Mouse (Mus musculus): ENCODE results near the gene Mlf2. TPM values are rescaled to one million over a fixed set of nuclear protein-coding genes. Genes with fewer than 3 reads are reported as not detected.

The Mlf2 gene
- total RNA-seq, 1 experiment: 196 TPM

- TF ChIP-seq MAFK (IDR thresholded peaks at IDR 0.05; ENCODE audit: insufficient read depth, low read depth, low read length) (0 out of 2 replicates have a peak, but pooled peaks have one; percentile 6), ZC3H11A (IDR thresholded peaks at IDR 0.05; ENCODE audit: borderline replicate concordance, low read depth, low read length) (no peak), HCFC1 (IDR thresholded peaks at IDR 0.05; ENCODE audit: borderline replicate concordance, insufficient read depth, low read length) (peak; percentile 55; the same call in 1 of the 2 replicates), CHD2 (IDR thresholded peaks at IDR 0.05; ENCODE audit: low read depth, low read length) (0 out of 2 replicates have a peak, but pooled peaks have one; percentile 51), ZNF384 (IDR thresholded peaks at IDR 0.05; ENCODE audit: low read depth, low read length) (no peak)
- Histone ChIP-seq H3K9ac (ENCODE audit: insufficient read depth, low read depth, low read length, poor library complexity, severe bottlenecking) (peak overlapping the region; percentile 48), H3K9me3 (ENCODE audit: control insufficient read depth, insufficient read depth, low read depth, low read length) (no peaks in the 10 kb centered on the region), H3K4me1 (ENCODE audit: control insufficient read depth in 2 of 2, insufficient read depth in 2 of 2, low read length in 2 of 2, poor library complexity in 1 of 2) (peaks cover 1 to 25% of the 10 kb centered on the region in 2 experiments; a peak in 2 of 4 replicates), H3K27ac (ENCODE audit: insufficient read depth, low read depth, low read length, poor library complexity, severe bottlenecking) (peak overlapping the region; percentile 86), H3K4me3 (ENCODE audit: insufficient read depth in 1 of 2, low read depth in 1 of 2, low read length in 2 of 2, poor library complexity in 1 of 2, severe bottlenecking in 1 of 2) (peak overlapping the region; percentile 49 to 66), H3K36me3 (ENCODE audit: control insufficient read depth, insufficient read depth, low read length, poor library complexity, severe bottlenecking) (no peaks in the 10 kb centered on the region)
- in situ Hi-C loops (cut with MboI; ENCODE audit: low sequenced_read_pairs in 2 of 2, unreplicated experiment in 2 of 2): no loop called here
- peak; percentile 92 for DNase-seq (ENCODE audit: low read depth, low spot score)
These were observed 27.5 kb upstream of the Mlf2 start for GRCm38 (mm10) chr6:124903580-124904151.

GRCm38 (mm10) chr6:124904161-124904981, 26.8 kb upstream of the Mlf2 start:
- DNase-seq (ENCODE audit: low read depth, low spot score): peak; percentile 72
- peak overlapping the region; percentile 53 to 66 for H3K4me3 ChIP-seq (ENCODE audit: insufficient read depth in 1 of 2, low read depth in 1 of 2, low read length in 2 of 2, poor library complexity in 1 of 2, severe bottlenecking in 1 of 2)
- peak overlapping the region; percentile 89 for H3K27ac ChIP-seq (ENCODE audit: insufficient read depth, low read depth, low read length, poor library complexity, severe bottlenecking)
- in situ Hi-C loops (cut with MboI; ENCODE audit: low sequenced_read_pairs in 2 of 2, unreplicated experiment in 2 of 2): no loop called here
- H3K9me3 ChIP-seq (ENCODE audit: control insufficient read depth, insufficient read depth, low read depth, low read length): no peaks in the 10 kb centered on the region
- H3K4me1 ChIP-seq (ENCODE audit: control insufficient read depth in 2 of 2, insufficient read depth in 2 of 2, low read length in 2 of 2, poor library complexity in 1 of 2): peaks cover 1 to 27% of the 10 kb centered on the region in 2 experiments; a peak in 2 of 4 replicates
- peak overlapping the region; percentile 75 for H3K9ac ChIP-seq (ENCODE audit: insufficient read depth, low read depth, low read length, poor library complexity, severe bottlenecking)
- H3K36me3 ChIP-seq (ENCODE audit: control insufficient read depth, insufficient read depth, low read length, poor library complexity, severe bottlenecking): no peaks in the 10 kb centered on the region
- no peak; the same call in 1 of the 2 replicates for TF ChIP-seq ZC3H11A (IDR thresholded peaks at IDR 0.05; ENCODE audit: borderline replicate concordance, low read depth, low read length)
- TF ChIP-seq ZNF384 (IDR thresholded peaks at IDR 0.05; ENCODE audit: low read depth, low read length): no peak
- TF ChIP-seq HCFC1 (IDR thresholded peaks at IDR 0.05; ENCODE audit: borderline replicate concordance, insufficient read depth, low read length): no peak; the same call in 1 of the 2 replicates
- TF ChIP-seq MAFK (IDR thresholded peaks at IDR 0.05; ENCODE audit: insufficient read depth, low read depth, low read length): 0 out of 2 replicates have a peak, but pooled peaks have one; percentile 1
- no peak for TF ChIP-seq CHD2 (IDR thresholded peaks at IDR 0.05; ENCODE audit: low read depth, low read length)

GRCm38 (mm10) chr6:124904991-124905860, 26.0 kb upstream of the Mlf2 start:
- TF ChIP-seq CHD2 (IDR thresholded peaks at IDR 0.05; ENCODE audit: low read depth, low read length): no peak
- TF ChIP-seq MAFK (IDR thresholded peaks at IDR 0.05; ENCODE audit: insufficient read depth, low read depth, low read length): no peak
- no peak for TF ChIP-seq HCFC1 (IDR thresholded peaks at IDR 0.05; ENCODE audit: borderline replicate concordance, insufficient read depth, low read length)
- no peak for TF ChIP-seq ZNF384 (IDR thresholded peaks at IDR 0.05; ENCODE audit: low read depth, low read length)
- no peak for TF ChIP-seq ZC3H11A (IDR thresholded peaks at IDR 0.05; ENCODE audit: borderline replicate concordance, low read depth, low read length)
- H3K27ac ChIP-seq (ENCODE audit: insufficient read depth, low read depth, low read length, poor library complexity, severe bottlenecking): peak overlapping the region; percentile 89
- peak overlapping the region; percentile 53 to 63 for H3K4me3 ChIP-seq (ENCODE audit: insufficient read depth in 1 of 2, low read depth in 1 of 2, low read length in 2 of 2, poor library complexity in 1 of 2, severe bottlenecking in 1 of 2)
- H3K4me1 ChIP-seq (ENCODE audit: control insufficient read depth in 2 of 2, insufficient read depth in 2 of 2, low read length in 2 of 2, poor library complexity in 1 of 2): peaks cover 1 to 25% of the 10 kb centered on the region in 2 experiments; a peak in 2 of 4 replicates
- peak overlapping the region; percentile 75; the same call in 1 of the 2 replicates for H3K9ac ChIP-seq (ENCODE audit: insufficient read depth, low read depth, low read length, poor library complexity, severe bottlenecking)
- DNase-seq (ENCODE audit: low read depth, low spot score): no peak
- H3K9me3 ChIP-seq (ENCODE audit: control insufficient read depth, insufficient read depth, low read depth, low read length): no peaks in the 10 kb centered on the region
- no peaks in the 10 kb centered on the region for H3K36me3 ChIP-seq (ENCODE audit: control insufficient read depth, insufficient read depth, low read length, poor library complexity, severe bottlenecking)
- in situ Hi-C loops (cut with MboI; ENCODE audit: low sequenced_read_pairs in 2 of 2, unreplicated experiment in 2 of 2): no loop called here

GRCm38 (mm10) chr6:124907767-124908166, 23.4 kb upstream of the Mlf2 start:
- no peak for DNase-seq (ENCODE audit: low read depth, low spot score)
- H3K9me3 ChIP-seq (ENCODE audit: control insufficient read depth, insufficient read depth, low read depth, low read length): no peaks in the 10 kb centered on the region
- H3K36me3 ChIP-seq (ENCODE audit: control insufficient read depth, insufficient read depth, low read length, poor library complexity, severe bottlenecking): no peaks in the 10 kb centered on the region
- H3K4me1 ChIP-seq (ENCODE audit: control insufficient read depth in 2 of 2, insufficient read depth in 2 of 2, low read length in 2 of 2, poor library complexity in 1 of 2): peaks cover 1 to 21% of the 10 kb centered on the region in 2 experiments; a peak in 2 of 4 replicates
- in situ Hi-C loops (cut with MboI; ENCODE audit: low sequenced_read_pairs in 2 of 2, unreplicated experiment in 2 of 2): no loop called here
- H3K27ac ChIP-seq (ENCODE audit: insufficient read depth, low read depth, low read length, poor library complexity, severe bottlenecking): no peak overlapping the region
- H3K9ac ChIP-seq (ENCODE audit: insufficient read depth, low read depth, low read length, poor library complexity, severe bottlenecking): no peak overlapping the region
- H3K4me3 ChIP-seq (ENCODE audit: insufficient read depth in 1 of 2, low read depth in 1 of 2, low read length in 2 of 2, poor library complexity in 1 of 2, severe bottlenecking in 1 of 2): no peak overlapping the region
- TF ChIP-seq CHD2 (IDR thresholded peaks at IDR 0.05; ENCODE audit: low read depth, low read length): no peak
- TF ChIP-seq MAFK (IDR thresholded peaks at IDR 0.05; ENCODE audit: insufficient read depth, low read depth, low read length): no peak
- TF ChIP-seq HCFC1 (IDR thresholded peaks at IDR 0.05; ENCODE audit: borderline replicate concordance, insufficient read depth, low read length): no peak
- TF ChIP-seq ZNF384 (IDR thresholded peaks at IDR 0.05; ENCODE audit: low read depth, low read length): no peak
- no peak for TF ChIP-seq ZC3H11A (IDR thresholded peaks at IDR 0.05; ENCODE audit: borderline replicate concordance, low read depth, low read length)

Measured in ES-E14 (cell line).